Mouse (Mus musculus) urinary bladder, postnatal 25 days (tissue): ENCODE data around the gene Sgk1.

ENCODE experiments used
- DNase-seq: peaks from one replicate; pipeline ENCODE4 v3.0.0; 2022; ENCODE audit warnings: low spot score

Gene Sgk1

GRCm38 (mm10) chr10:21975384-21975783 lies 93.4 kb downstream of the Sgk1 start:
- no peak for DNase-seq

GRCm38 (mm10) chr10:21976253-21976652 lies 94.3 kb downstream of the Sgk1 start:
- DNase-seq: no peak

- DNase-seq: no peak
These were observed 96.4 kb downstream of the Sgk1 start for GRCm38 (mm10) chr10:21978421-21978820.

- DNase-seq: no peak
These were observed 97.4 kb downstream of the Sgk1 start for GRCm38 (mm10) chr10:21979286-21979965.

- no peak for DNase-seq
These were observed 98.9 kb downstream of the Sgk1 start for GRCm38 (mm10) chr10:21980780-21981435.

GRCm38 (mm10) chr10:21982303-21982702 lies 100.3 kb downstream of the Sgk1 start:
- DNase-seq: no peak

- no peak for DNase-seq
These were observed 106.5 kb downstream of the Sgk1 start for GRCm38 (mm10) chr10:21988489-21988888.

GRCm38 (mm10) chr10:21991351-21991840 lies 109.4 kb downstream of the Sgk1 start:
- DNase-seq: peak; percentile 83

- DNase-seq: no peak
These were observed 110.2 kb downstream of the Sgk1 start for GRCm38 (mm10) chr10:21991986-21992833.

GRCm38 (mm10) chr10:21992834-21993514 lies 111.0 kb downstream of the Sgk1 start:
- peak; percentile 70 for DNase-seq

GRCm38 (mm10) chr10:21993515-21994373 lies 111.8 kb downstream of the Sgk1 start:
- peak; percentile 57 for DNase-seq

GRCm38 (mm10) chr10:21994431-21994914 lies 112.5 kb downstream of the Sgk1 start:
- DNase-seq: peak; percentile 97

GRCm38 (mm10) chr10:21995221-21995620 lies 113.2 kb downstream of the Sgk1 start:
- no peak for DNase-seq

GRCm38 (mm10) chr10:21995661-21996308 lies 113.8 kb downstream of the Sgk1 start:
- peak; percentile 76 for DNase-seq

GRCm38 (mm10) chr10:21996660-21997447 lies 114.9 kb downstream of the Sgk1 start:
- no peak for DNase-seq

GRCm38 (mm10) chr10:21997550-21998204 lies 115.7 kb downstream of the Sgk1 start:
- no peak for DNase-seq

- DNase-seq: no peak
These were observed 116.7 kb downstream of the Sgk1 start for GRCm38 (mm10) chr10:21998503-21999180.
